Comparison of ENCODE assay signal across 8 mouse cellular contexts in the genomic region with DNA sequence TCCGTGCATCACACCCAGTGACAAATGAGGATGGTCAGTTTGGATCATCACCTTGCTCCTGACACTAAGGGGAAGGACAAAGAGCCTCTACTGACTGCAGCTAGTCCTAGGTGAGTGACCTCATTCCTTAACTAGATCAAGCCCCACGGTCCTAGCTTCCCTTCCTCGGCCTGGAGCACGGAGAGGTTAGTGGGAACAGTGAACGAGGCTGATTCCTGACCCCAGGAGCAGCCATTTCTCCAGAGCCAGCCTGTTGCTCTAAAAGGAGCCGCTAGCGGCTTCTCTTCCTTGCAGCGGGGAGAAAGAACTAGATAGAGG. TPM values are rescaled to one million over a fixed set of nuclear protein-coding genes. Genes with fewer than 3 reads are reported as not detected.
DNase-seq lines count a peak whose midpoint lies in the region; ATAC-seq and TF ChIP-seq lines count a peak whose summit lies in the region.

No protein-coding gene starts in this region.

- peaks cover 31% of the 10 kb centered on the region for H3K36me3 ChIP-seq in heart, embryonic 16.5 days (ENCODE audit: control insufficient read depth, insufficient read depth)
- peaks cover 31% of the 10 kb centered on the region for H3K36me3 ChIP-seq in ES-Bruce4 (ENCODE audit: control insufficient read depth, insufficient read depth, low read length, poor library complexity, severe bottlenecking)
- peaks cover 47% of the 10 kb centered on the region for H3K36me3 ChIP-seq in forebrain, embryonic 10.5 days (replicated peaks)
- peaks cover 44% of the 10 kb centered on the region for H3K36me3 ChIP-seq in liver, embryonic 13.5 days

- no peak for DNase-seq in heart, postnatal 25 days (ENCODE audit: low spot score)
- DNase-seq in forebrain, embryonic 10.5 days (ENCODE audit: extremely low spot score, low spot score), result no peak
- no peak for DNase-seq in liver, embryonic 13.5 days
- no peak for DNase-seq in adrenal gland, postnatal 10 days
- DNase-seq in kidney, adult 8-10 months, result no peak
- DNase-seq in frontal cortex, postnatal 25 days (ENCODE audit: low spot score in 2 of 2), result no peak

- H3K27me3 ChIP-seq in heart, embryonic 16.5 days (ENCODE audit: control insufficient read depth, insufficient read depth, low read length), result no peaks in the 10 kb centered on the region
- H3K27me3 ChIP-seq in ES-Bruce4 (ENCODE audit: control insufficient read depth, insufficient read depth, low read length, poor library complexity, severe bottlenecking), result no peaks in the 10 kb centered on the region
- no peaks in the 10 kb centered on the region; the same call in none of the 2 replicates for H3K27me3 ChIP-seq in forebrain, embryonic 10.5 days (ENCODE audit: poor library complexity, severe bottlenecking)
- no peaks in the 10 kb centered on the region for H3K27me3 ChIP-seq in liver, embryonic 13.5 days

- peak overlapping the region; percentile 85 for H3K4me3 ChIP-seq in heart, embryonic 16.5 days (ENCODE audit: low read length)
- peak overlapping the region; percentile 98 for H3K4me3 ChIP-seq in ES-Bruce4 (ENCODE audit: low read depth, low read length)
- peak overlapping the region; percentile 85 for H3K4me3 ChIP-seq in forebrain, embryonic 10.5 days
- H3K4me3 ChIP-seq in liver, embryonic 13.5 days (replicated peaks), result peak overlapping the region; percentile 81

- H3K9me3 ChIP-seq in heart, embryonic 16.5 days (replicated peaks; ENCODE audit: control insufficient read depth, low read length), result no peaks in the 10 kb centered on the region
- no peaks in the 10 kb centered on the region for H3K9me3 ChIP-seq in ES-Bruce4 (replicated peaks; ENCODE audit: control insufficient read depth, insufficient read depth, low read length, poor library complexity, severe bottlenecking)
- no peaks in the 10 kb centered on the region for H3K9me3 ChIP-seq in forebrain, embryonic 10.5 days
- H3K9me3 ChIP-seq in liver, embryonic 13.5 days (replicated peaks), result no peaks in the 10 kb centered on the region

- WGBS in heart, embryonic 16.5 days, result 7% methylated on average over 8 of the region's 8 CpGs
- 32% methylated on average over 8 of the region's 8 CpGs for WGBS in forebrain, embryonic 10.5 days
- WGBS in liver, embryonic 13.5 days (ENCODE audit: insufficient replicate concordance), result 17% methylated on average over 8 of the region's 8 CpGs

- H3K27ac ChIP-seq in heart, embryonic 16.5 days (ENCODE audit: low read length), result peak overlapping the region; percentile 95
- no peak overlapping the region for H3K27ac ChIP-seq in ES-Bruce4 (ENCODE audit: insufficient read depth, low read length)
- peak overlapping the region; percentile 97 for H3K27ac ChIP-seq in forebrain, embryonic 10.5 days
- peak overlapping the region; percentile 88 for H3K27ac ChIP-seq in liver, embryonic 13.5 days

- TF ChIP-seq POLR2A in ES-Bruce4 (IDR thresholded peaks at IDR 0.05; ENCODE audit: insufficient read depth, low read length), result no peak

- H3K4me2 ChIP-seq in heart, embryonic 16.5 days (ENCODE audit: low read depth, low read length), result peak overlapping the region; percentile 92
- H3K4me2 ChIP-seq in liver, embryonic 13.5 days, result peak overlapping the region; percentile 80

- no peak for TF ChIP-seq EP300 in ES-Bruce4 (IDR thresholded peaks at IDR 0.05; ENCODE audit: insufficient read depth, low read depth, low read length)

- no peak for ATAC-seq in heart, embryonic 16.5 days (replicated peaks; ENCODE audit: extremely low read depth, insufficient read depth, low FRiP score)
- no peak for ATAC-seq in liver, embryonic 13.5 days (ENCODE audit: low read depth)

- H3K4me1 ChIP-seq in heart, embryonic 16.5 days (ENCODE audit: control insufficient read depth, insufficient read depth, low read length), result peaks cover 25% of the 10 kb centered on the region
- peaks cover 3% of the 10 kb centered on the region for H3K4me1 ChIP-seq in ES-Bruce4 (ENCODE audit: control insufficient read depth, insufficient read depth, low read length)
- H3K4me1 ChIP-seq in forebrain, embryonic 10.5 days, result peaks cover 28% of the 10 kb centered on the region
- H3K4me1 ChIP-seq in liver, embryonic 13.5 days (replicated peaks), result peaks cover 58% of the 10 kb centered on the region

- no peak for TF ChIP-seq CTCF in ES-Bruce4 (IDR thresholded peaks at IDR 0.05; ENCODE audit: low read depth, low read length)

- H3K9ac ChIP-seq in heart, embryonic 16.5 days (ENCODE audit: low read length), result peak overlapping the region; percentile 98
- H3K9ac ChIP-seq in ES-Bruce4 (ENCODE audit: low read depth, poor library complexity, severe bottlenecking), result peak overlapping the region; percentile 96
- H3K9ac ChIP-seq in liver, embryonic 13.5 days, result peak overlapping the region; percentile 91

- intact Hi-C loops in heart, postnatal 25 days (cut with DNase I), result loop anchor here (2.0 kb wide), 1 partner anchor 76 kb away; a partner anchor contains a TSS

RNA-seq across cellular contexts. Expression of a gene that starts 2.9 kb away (rescaled TPM):
- polyA plus RNA-seq in heart, embryonic 16.5 days (2015; fragmentation: Nextera tagmentation; extraction: Ambion mirVana), result 4,861 and 5,105 TPM in 2 replicates
- total RNA-seq in heart, postnatal 25 days (2021), result 1,000 to 10,000 TPM; 5,169 to 5,647 TPM
- 7.6 and 9.5 TPM in 2 replicates for polyA plus RNA-seq in ES-Bruce4 (2011; ENCODE audit: insufficient read depth, insufficient read length, low read depth, missing spikeins)
- 0.67 and 0.84 TPM in 2 replicates for polyA plus RNA-seq in forebrain, embryonic 10.5 days (2016; fragmentation: Nextera tagmentation; extraction: Ambion mirVana)
- polyA plus RNA-seq in liver, embryonic 13.5 days (2015; fragmentation: Nextera tagmentation; extraction: Ambion mirVana), result 21.1 and 25.3 TPM in 2 replicates
- total RNA-seq in adrenal gland, postnatal 10 days (2021), result 10 to 100 TPM; 11.1 to 45.0 TPM

RNA-seq across cellular contexts. Expression of a gene that starts 11.5 kb away (rescaled TPM):
- 331 and 376 TPM in 2 replicates for polyA plus RNA-seq in heart, embryonic 16.5 days (2015; fragmentation: Nextera tagmentation; extraction: Ambion mirVana)
- 100 to 1,000 TPM; 145 to 148 TPM for total RNA-seq in heart, postnatal 25 days (2021)
- 335 and 342 TPM in 2 replicates for polyA plus RNA-seq in ES-Bruce4 (2011; ENCODE audit: insufficient read depth, insufficient read length, low read depth, missing spikeins)
- polyA plus RNA-seq in forebrain, embryonic 10.5 days (2016; fragmentation: Nextera tagmentation; extraction: Ambion mirVana), result 401 and 402 TPM in 2 replicates
- polyA plus RNA-seq in liver, embryonic 13.5 days (2015; fragmentation: Nextera tagmentation; extraction: Ambion mirVana), result 77.9 and 84.9 TPM in 2 replicates
- 100 to 1,000 TPM; 224 to 328 TPM for total RNA-seq in adrenal gland, postnatal 10 days (2021)

RNA-seq across cellular contexts. Expression of a gene that starts 12.5 kb away (rescaled TPM):
- polyA plus RNA-seq in heart, embryonic 16.5 days (2015; fragmentation: Nextera tagmentation; extraction: Ambion mirVana), result 0.97 TPM in 2 replicates
- total RNA-seq in heart, postnatal 25 days (2021), result 10 to 100 TPM; 12.4 to 16.1 TPM
- polyA plus RNA-seq in ES-Bruce4 (2011; ENCODE audit: insufficient read depth, insufficient read length, low read depth, missing spikeins), result not detected in 2 replicates
- 0.61 and 0.66 TPM in 2 replicates for polyA plus RNA-seq in forebrain, embryonic 10.5 days (2016; fragmentation: Nextera tagmentation; extraction: Ambion mirVana)
- polyA plus RNA-seq in liver, embryonic 13.5 days (2015; fragmentation: Nextera tagmentation; extraction: Ambion mirVana), result 0.02 and 0.05 TPM in 2 replicates
- total RNA-seq in adrenal gland, postnatal 10 days (2021), result 10 to 100 TPM; 12.1 to 12.3 TPM

RNA-seq across cellular contexts. Expression of a gene that starts 36.8 kb away (rescaled TPM):
- polyA plus RNA-seq in heart, embryonic 16.5 days (2015; fragmentation: Nextera tagmentation; extraction: Ambion mirVana), result 36.6 and 43.8 TPM in 2 replicates
- total RNA-seq in heart, postnatal 25 days (2021), result 10 to 100 TPM; 76.4 to 76.8 TPM
- polyA plus RNA-seq in ES-Bruce4 (2011; ENCODE audit: insufficient read depth, insufficient read length, low read depth, missing spikeins), result 0.57 and 0.72 TPM in 2 replicates
- polyA plus RNA-seq in forebrain, embryonic 10.5 days (2016; fragmentation: Nextera tagmentation; extraction: Ambion mirVana), result 20.7 and 21.6 TPM in 2 replicates
- 18.5 and 19.2 TPM in 2 replicates for polyA plus RNA-seq in liver, embryonic 13.5 days (2015; fragmentation: Nextera tagmentation; extraction: Ambion mirVana)
- total RNA-seq in adrenal gland, postnatal 10 days (2021), result 10 to 100 TPM; 74.3 to 74.8 TPM

RNA-seq across cellular contexts. Expression of a gene that starts 45.9 kb away (rescaled TPM):
- polyA plus RNA-seq in heart, embryonic 16.5 days (2015; fragmentation: Nextera tagmentation; extraction: Ambion mirVana), result 9.5 TPM in 2 replicates
- total RNA-seq in heart, postnatal 25 days (2021), result 1 to 10 TPM; 3.4 to 4.1 TPM
- 14.0 and 15.3 TPM in 2 replicates for polyA plus RNA-seq in ES-Bruce4 (2011; ENCODE audit: insufficient read depth, insufficient read length, low read depth, missing spikeins)
- polyA plus RNA-seq in forebrain, embryonic 10.5 days (2016; fragmentation: Nextera tagmentation; extraction: Ambion mirVana), result 14.0 and 16.4 TPM in 2 replicates
- polyA plus RNA-seq in liver, embryonic 13.5 days (2015; fragmentation: Nextera tagmentation; extraction: Ambion mirVana), result 8.4 and 8.6 TPM in 2 replicates
- total RNA-seq in adrenal gland, postnatal 10 days (2021), result 1 to 10 TPM; 9.1 to 9.2 TPM

Comparison
In these comparisons a context has a peak if more than half of its experiments do, and no peak if none do; other contexts are left out.
1. RNA of a gene that starts 2.9 kb away (polyA plus RNA-seq): 4,861 to 5,105 TPM in heart, embryonic 16.5 days; 21.1 to 25.3 TPM in liver, embryonic 13.5 days, 7.6 to 9.5 TPM in ES-Bruce4 and 0.67 to 0.84 TPM in forebrain, embryonic 10.5 days; every median in the first group is over 100 times any median in the second.
2. Peak in every context shown above with its lines, with median percentiles within 50 percentile points of each other: H3K4me3 ChIP-seq and H3K9ac ChIP-seq.